Mouse (Mus musculus) gastrocnemius, postnatal 25 days (tissue): ENCODE data around the gene Slitrk2. TPM values are rescaled to one million over a fixed set of nuclear protein-coding genes. Genes with fewer than 3 reads are reported as not detected.

Experiments used
- DNase-seq: peaks from one replicate; pipeline ENCODE4 v3.0.0; 2022
- long read RNA-seq, 2 experiments: library from polyadenylated mRNA; stranded (forward); transcript quantifications; one replicate each; pipeline ENCODE4 v2.0.0; 2021
- total RNA-seq, 2 experiments: library from RNA; stranded (reverse); gene quantifications; 1 replicate in 1 of 2; 2 replicates in 1 of 2; pipeline ENCODE4 v1.2.3; 2021

Gene Slitrk2
- total RNA-seq = under 1 TPM; 0.10 to 0.16 TPM
- long read RNA-seq, experiment 1 = 0 reads
- long read RNA-seq, experiment 2 = 0 reads

GRCm38 (mm10) chrX:66648911-66649620, at the start of gene Slitrk2:
Gene Slitrk2 (plus strand): TSS chrX:66649318.
- DNase-seq = no peak

GRCm38 (mm10) chrX:66605490-66605889, 43.6 kb upstream of the Slitrk2 start:
- DNase-seq = no peak

GRCm38 (mm10) chrX:66652455-66653144, 3.5 kb downstream of the Slitrk2 start:
- DNase-seq = peak; percentile 44

GRCm38 (mm10) chrX:66657365-66657764, 8.2 kb downstream of the Slitrk2 start:
- no peak for DNase-seq

GRCm38 (mm10) chrX:66676959-66677358, 27.8 kb downstream of the Slitrk2 start:
- DNase-seq = no peak

GRCm38 (mm10) chrX:66678646-66679045, 29.5 kb downstream of the Slitrk2 start:
- no peak for DNase-seq
